Mouse (Mus musculus) embryonic stem cell, embryonic (primary cell): Measurements from ENCODE around the gene Tcirg1.

Source experiments
- CTCF ChIA-PET, 4 experiments: fragments of 300-600 bp in 2 of 4; fragments of 350-600 bp in 2 of 4; sonication (Branson Sonifier 250); formaldehyde crosslinking; loops; one replicate each; lab custom pipeline; 2022; ENCODE audit warnings: inconsistent platforms in 2 of 4; lab: Charles Lee
- POLR2A ChIA-PET, 4 experiments: fragments of 300-600 bp in 2 of 4; fragments of 350-600 bp in 2 of 4; sonication (Branson Sonifier 250); formaldehyde crosslinking; loops; one replicate each; lab custom pipeline; 2022; ENCODE audit warnings: antibody characterized with exemption in 4 of 4, inconsistent platforms in 1 of 4; lab: Charles Lee

The Tcirg1 gene

DNA sequence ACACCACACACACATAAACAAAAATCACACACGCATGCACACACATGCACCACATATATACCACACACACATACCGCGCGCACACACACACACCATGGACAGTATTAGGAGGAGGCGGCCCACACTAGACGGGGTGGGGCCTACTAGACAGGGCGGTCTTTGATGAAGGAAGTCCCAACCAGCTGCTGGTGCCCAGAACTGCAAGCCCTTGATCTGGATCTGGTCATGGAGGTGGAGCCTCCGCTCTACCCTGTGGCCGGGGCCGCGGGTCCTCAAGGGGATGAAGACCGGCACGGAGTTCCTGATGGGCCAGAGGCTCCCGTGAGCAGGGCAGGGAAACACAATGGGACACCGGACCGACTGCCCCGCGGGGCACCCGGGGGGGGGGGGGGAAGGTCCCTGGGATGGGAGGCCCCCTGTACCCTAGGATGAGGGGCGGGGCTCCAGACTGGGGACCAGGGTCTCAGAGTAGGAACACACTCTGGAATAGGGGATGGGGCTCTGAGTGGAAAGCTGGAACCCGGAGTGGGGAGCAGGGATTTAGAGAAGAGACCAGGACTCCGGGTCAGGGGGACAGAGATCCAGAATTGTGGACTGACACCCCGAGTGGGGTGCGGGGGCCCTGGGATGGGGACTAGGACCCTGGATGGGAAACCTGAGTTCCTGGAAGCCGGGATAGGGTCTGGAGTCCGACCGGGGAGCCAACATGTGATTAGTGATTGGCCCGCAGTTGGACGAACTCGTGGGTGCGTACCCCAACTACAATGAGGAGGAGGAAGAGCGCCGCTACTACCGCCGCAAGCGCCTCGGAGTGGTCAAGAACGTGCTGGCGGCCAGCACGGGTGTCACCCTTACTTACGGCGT, 28.3 kb upstream of the Tcirg1 start, which contains the start of gene Unc93b1:
Gene Unc93b1 (plus strand): TSS at position 155 of the 864 bp plus-strand sequence.
- ChIA-PET CTCF (interaction anchor here (0.6 to 2.3 kb wide), 19 partner anchors 8 to 812 kb away, joined by 3 to 13 read pairs (median 4); partner anchors contain the start of genes Gm49405 (in 1 of the 4), Gstp2 (in 1 of the 4), Ndufv1 (in 1 of the 4) and Nudt8 (in 1 of the 4)), POLR2A (interaction anchor here (0.5 to 3.0 kb wide), 24 partner anchors 8 to 556 kb away, joined by 3 to 21 read pairs (median 4); partner anchors contain the start of genes Gstp2 (in 2 of the 4), Ndufv1 (in 2 of the 4), Acy3 (in 1 of the 4) and Gstp1 (in 1 of the 4))

DNA sequence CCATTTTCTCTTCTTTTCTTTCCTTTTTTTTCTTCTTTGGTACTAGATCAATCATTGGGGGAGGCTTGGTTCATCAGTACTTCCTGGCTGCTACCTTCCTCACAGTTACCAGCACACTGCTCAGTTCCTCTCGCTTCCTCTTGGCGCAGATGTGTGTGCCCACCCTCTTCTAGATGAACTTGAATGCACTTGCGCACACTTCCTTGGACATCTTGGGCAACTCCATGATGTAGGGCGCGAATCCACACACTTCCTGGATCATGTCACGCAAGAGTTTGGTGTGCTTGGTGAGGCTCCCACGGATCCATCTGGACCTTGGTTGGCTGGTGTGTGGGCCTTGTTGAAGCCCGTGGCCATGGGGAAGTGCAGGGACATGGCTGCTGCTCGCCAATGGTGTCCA, 24.8 kb upstream of the Tcirg1 start:
- ChIA-PET POLR2A (interaction anchor here in 3 of 4 experiments (0.7 to 2.9 kb wide), 10 partner anchors 12 to 297 kb away, joined by 3 to 20 read pairs (median 4); partner anchors contain the start of genes Ndufv1 (in 2 of the 3), Acy3 (in 1 of the 3), Gstp2 (in 1 of the 3) and Ndufs8 (in 1 of the 3)), CTCF (interaction anchor here in 3 of 4 experiments (0.6 to 1.5 kb wide), 4 partner anchors 9 to 163 kb away, joined by 3 to 8 read pairs (median 4); partner anchors contain the start of gene Ndufv1 (in 1 of the 3))

DNA sequence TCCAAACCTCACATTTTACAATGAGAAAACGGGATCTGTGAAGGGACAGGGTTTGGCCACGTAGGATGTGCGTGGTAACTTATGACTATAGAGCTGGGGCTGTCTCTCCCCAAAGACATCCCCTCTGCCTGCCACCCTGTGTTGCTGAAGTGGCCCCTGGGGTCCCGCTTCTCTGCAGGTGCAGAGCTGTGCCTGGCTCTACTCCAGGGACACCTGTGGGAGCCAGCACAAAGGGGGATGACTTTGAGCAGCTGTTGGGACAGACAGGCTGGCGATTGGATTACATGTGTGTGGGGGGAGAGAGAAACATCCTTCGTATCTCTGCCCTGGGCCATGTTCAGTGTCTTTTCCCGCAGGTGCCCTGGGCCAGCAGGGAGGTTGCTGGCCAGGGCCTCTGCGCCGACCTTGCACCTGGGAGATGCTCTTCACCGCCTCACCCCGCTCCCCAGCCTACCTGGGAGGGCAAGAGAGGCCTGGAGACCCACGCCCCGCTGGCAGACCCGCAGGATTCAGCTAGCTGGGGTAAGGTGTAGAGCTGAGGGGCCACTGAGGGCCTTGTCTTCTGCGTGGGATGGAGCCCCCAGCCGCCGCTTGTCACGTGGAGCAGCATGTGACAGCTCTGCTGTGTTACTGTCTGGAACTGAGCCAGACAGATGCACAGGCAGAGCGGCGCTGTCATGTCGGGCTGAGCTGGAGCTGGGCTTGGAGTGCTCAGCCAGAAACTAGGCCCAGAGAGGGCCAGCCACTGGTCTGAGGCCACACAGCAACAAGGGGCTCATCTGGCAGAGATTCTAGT, 23.5 kb upstream of the Tcirg1 start:
- POLR2A ChIA-PET, result interaction anchor here in 3 of 4 experiments (0.7 to 2.9 kb wide), 34 partner anchors 10 to 396 kb away, joined by 3 to 20 read pairs (median 4); partner anchors contain the start of genes Gm49405 (in 2 of the 3), Ndufs8 (in 2 of the 3), Ndufv1 (in 2 of the 3) and Nudt8 (in 2 of the 3)
- CTCF ChIA-PET, result interaction anchor here in 3 of 4 experiments (0.8 to 3.6 kb wide), 12 partner anchors 12 to 167 kb away, joined by 3 to 8 read pairs (median 3); partner anchors contain the start of genes Ndufv1 (in 2 of the 3), Cdk2ap2 (in 1 of the 3) and Ndufs8 (in 1 of the 3)

DNA sequence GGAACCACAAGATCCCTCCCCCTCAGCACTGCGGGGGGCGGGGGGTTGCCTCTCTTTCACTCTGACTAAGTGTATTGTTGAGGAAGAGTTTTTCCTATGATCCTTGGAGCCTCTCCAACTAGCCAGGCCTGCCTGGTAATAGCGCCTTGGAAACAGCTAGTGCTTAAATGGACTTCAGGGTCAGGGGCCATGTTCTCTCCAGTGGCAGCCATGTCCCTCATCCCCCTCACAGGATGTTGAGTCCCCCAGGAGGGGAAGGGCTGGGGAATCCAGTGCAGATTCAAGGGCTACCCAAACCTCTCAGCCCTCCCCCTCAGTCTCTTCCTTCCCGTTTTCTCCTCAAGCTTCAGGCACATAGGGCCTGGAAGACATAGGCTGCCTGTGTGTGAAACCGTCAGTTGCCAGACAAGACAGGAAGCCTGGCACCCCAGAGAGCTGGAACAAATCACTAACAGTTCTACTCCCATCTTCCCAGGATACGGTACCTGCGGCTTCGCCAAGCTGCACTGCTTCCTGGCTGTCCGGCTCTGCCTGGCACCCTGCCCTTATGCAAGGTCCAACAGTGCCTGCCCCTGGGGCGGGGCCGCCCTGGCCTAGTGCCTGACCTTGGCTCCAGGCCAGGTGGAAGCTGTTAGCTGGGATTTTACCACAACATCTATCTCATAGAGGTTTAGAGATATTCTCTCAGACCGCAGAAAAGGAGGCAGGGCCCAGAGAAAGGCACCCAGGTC, 22.4 kb upstream of the Tcirg1 start, which contains the start of gene Aldh3b1:
Gene Aldh3b1 (minus strand): TSS at position 598 of the 731 bp plus-strand sequence.
- POLR2A ChIA-PET, result interaction anchor here (0.8 to 2.9 kb wide), 34 partner anchors 9 to 395 kb away, joined by 3 to 20 read pairs (median 4); partner anchors contain the start of genes Ndufs8 (in 4 of the 4), Cdk2ap2 (in 2 of the 4), Chka (in 2 of the 4) and Gm49405 (in 2 of the 4)
- CTCF ChIA-PET, result interaction anchor here (0.8 to 3.6 kb wide), 10 partner anchors 14 to 168 kb away, joined by 3 to 8 read pairs (median 3); partner anchors contain the start of genes Cdk2ap2 (in 1 of the 4) and Ndufs8 (in 1 of the 4)

DNA sequence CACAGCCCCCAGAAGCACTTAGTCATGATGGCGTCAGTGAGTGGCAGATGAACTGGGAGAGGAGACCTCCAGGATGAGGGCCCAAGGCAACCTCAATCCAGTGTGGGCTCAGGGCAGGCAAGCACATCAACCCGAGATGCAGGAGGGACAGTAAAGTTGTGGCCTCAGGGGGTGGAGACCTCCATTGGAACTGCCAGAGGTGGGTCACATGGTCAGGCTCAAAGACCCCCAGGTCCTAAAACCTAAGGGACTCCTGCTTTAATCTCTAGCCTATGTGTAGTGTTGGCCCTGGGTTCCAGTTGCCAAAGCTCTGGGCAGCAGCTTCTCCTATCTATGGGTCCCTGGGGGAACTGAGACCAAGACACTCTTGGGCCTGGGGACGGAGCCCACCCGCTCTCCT, 21.8 kb upstream of the Tcirg1 start:
- ChIA-PET POLR2A (interaction anchor here (0.8 to 2.9 kb wide), 18 partner anchors 12 to 168 kb away, joined by 3 to 20 read pairs (median 4); partner anchors contain the start of genes Ndufs8 (in 4 of the 4), Chka (in 2 of the 4), Gstp2 (in 2 of the 4) and Cdk2ap2 (in 1 of the 4)), CTCF (interaction anchor here in 3 of 4 experiments (0.7 to 3.6 kb wide), 6 partner anchors 17 to 259 kb away, joined by 3 to 8 read pairs (median 4); no protein-coding TSS in a partner anchor)

DNA sequence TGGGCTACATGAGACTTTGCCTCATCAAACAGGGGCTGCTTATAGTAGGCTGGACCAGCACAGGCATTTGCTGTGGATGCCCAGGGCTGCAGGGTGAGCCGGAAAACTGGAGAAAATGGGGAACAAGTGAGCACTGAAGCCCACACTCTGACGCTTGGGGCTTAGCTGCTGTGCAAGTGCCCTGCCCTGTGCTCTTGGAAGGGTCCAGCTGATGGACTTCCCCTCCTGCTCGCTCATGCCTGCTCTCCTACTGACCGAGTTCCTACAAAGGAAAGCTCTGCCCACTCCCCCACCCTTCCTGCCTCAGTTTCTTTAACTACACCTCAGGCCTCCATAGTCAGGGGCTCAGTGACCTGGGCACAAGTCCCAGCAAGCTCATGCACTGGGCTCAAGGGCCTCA, 21.1 kb upstream of the Tcirg1 start:
- ChIA-PET CTCF (interaction anchor here in 2 of 4 experiments (0.7 to 3.6 kb wide), 6 partner anchors 32 to 300 kb away, joined by 3 to 8 read pairs (median 3); no protein-coding TSS in a partner anchor), POLR2A (interaction anchor here in 3 of 4 experiments (0.9 to 1.9 kb wide), 5 partner anchors 10 to 886 kb away, joined by 3 to 7 read pairs (median 4); partner anchors contain the start of genes Cdk2ap2 (in 1 of the 3), Chka (in 1 of the 3) and Gstp2 (in 1 of the 3))

DNA sequence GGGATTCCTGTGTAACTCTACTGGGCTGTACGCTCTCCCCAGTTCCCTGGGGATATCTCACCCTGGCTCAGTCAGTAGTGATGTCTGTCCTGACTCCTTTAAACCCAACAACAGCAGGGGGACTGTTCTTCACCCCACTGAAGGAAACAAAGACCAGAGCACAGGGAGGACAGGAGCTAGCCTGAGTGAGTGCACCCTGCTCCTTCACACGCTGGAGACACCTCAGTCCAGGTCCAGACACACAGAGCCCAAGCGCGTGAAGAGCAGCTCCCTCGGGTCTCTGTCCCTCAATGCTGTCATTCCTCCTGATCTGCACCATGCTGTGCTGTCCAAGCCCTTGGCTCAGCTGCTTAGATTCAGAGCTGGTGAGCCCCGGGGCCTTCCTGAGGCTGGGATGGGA, 19.8 kb upstream of the Tcirg1 start:
- ChIA-PET CTCF (interaction anchor here in 1 of 4 experiments (3.6 kb wide), 1 partner anchor 54 kb away, joined by 8 read pairs; no protein-coding TSS in a partner anchor), POLR2A (interaction anchor here in 2 of 4 experiments (1.0 to 5.1 kb wide), 5 partner anchors 9 to 64 kb away, joined by 3 to 33 read pairs (median 5); partner anchors contain the start of gene Ndufs8 (in 2 of the 2))

DNA sequence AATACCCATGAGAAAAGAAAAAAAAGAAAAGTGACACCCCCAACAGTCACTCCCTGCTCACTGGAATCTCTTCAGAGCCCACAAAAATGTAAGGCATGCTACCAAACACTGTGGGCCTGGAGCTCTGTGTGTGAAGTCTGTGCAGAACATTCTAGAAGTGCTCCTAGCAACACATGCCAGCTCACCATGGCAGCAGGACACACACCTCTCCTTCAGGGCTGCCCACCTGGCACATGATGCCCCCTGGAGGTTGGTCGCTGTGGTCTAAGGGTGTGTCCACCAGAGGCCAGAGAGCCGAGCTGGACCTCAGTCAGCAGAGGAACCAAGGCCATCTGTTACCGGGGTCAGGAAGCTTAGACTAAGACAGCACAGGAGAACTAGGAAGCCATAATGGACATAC, 19.3 kb upstream of the Tcirg1 start:
- ChIA-PET CTCF (interaction anchor here in 1 of 4 experiments (0.7 kb wide), 1 partner anchor 21 kb away, joined by 3 read pairs; no protein-coding TSS in a partner anchor), POLR2A (interaction anchor here in 2 of 4 experiments (1.0 to 5.1 kb wide), 5 partner anchors 9 to 64 kb away, joined by 3 to 33 read pairs (median 5); partner anchors contain the start of genes Ndufs8 (in 2 of the 2) and Unc93b1 (in 1 of the 2))

DNA sequence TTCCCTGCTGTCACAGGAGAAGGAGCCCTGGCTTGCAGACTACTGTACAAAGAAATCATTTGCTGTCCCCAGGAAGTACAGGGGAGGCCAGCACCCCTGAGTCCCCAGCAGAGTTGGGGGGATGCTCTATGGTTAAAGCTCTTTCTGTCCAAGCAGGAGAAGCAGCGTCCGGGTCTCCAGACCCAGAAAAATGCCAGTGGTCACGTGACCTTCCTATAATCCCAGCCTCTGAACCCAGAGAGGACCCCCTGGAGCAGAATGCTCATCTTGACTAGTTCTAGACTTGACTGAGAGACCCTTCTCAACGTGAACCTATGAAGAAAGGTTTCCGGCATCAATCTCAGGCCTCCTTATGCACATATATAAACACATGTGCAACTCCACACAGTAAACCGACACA, 18.9 kb upstream of the Tcirg1 start:
- ChIA-PET POLR2A (interaction anchor here in 2 of 4 experiments (1.0 to 5.1 kb wide), 6 partner anchors 9 to 63 kb away, joined by 3 to 33 read pairs (median 5); partner anchors contain the start of genes Ndufs8 (in 2 of the 2) and Unc93b1 (in 1 of the 2)), CTCF (interaction anchor here in 2 of 4 experiments (0.7 to 1.0 kb wide), 2 partner anchors 21 to 256 kb away, joined by 3 to 5 read pairs; no protein-coding TSS in a partner anchor)

DNA sequence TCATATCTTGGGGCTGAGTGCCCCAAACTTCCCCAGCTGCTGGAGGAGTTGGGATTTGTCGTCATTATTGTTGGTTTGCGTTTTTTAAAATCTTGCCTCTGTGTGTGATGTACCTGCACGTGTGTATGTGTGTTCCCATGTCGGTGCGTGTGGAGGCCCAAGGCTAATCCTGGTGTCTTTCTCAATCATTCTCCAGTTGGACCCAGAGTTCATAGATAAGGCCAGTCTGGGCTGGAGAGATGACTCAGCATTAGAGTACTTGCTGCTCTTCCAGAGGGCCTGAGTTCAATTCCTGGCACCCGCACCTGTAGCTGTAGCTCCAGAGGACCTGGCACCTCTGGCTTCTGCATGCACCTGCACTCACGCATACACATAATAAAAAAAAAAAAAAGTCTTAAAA, 17.9 kb upstream of the Tcirg1 start:
- ChIA-PET POLR2A (interaction anchor here in 2 of 4 experiments (0.6 to 5.1 kb wide), 5 partner anchors 10 to 158 kb away, joined by 3 to 33 read pairs (median 5); partner anchors contain the start of genes Ndufs8 (in 2 of the 2), Kmt5b (in 1 of the 2) and Unc93b1 (in 1 of the 2)), CTCF (interaction anchor here in 1 of 4 experiments (1.0 kb wide), 1 partner anchor 255 kb away, joined by 5 read pairs; no protein-coding TSS in a partner anchor)

DNA sequence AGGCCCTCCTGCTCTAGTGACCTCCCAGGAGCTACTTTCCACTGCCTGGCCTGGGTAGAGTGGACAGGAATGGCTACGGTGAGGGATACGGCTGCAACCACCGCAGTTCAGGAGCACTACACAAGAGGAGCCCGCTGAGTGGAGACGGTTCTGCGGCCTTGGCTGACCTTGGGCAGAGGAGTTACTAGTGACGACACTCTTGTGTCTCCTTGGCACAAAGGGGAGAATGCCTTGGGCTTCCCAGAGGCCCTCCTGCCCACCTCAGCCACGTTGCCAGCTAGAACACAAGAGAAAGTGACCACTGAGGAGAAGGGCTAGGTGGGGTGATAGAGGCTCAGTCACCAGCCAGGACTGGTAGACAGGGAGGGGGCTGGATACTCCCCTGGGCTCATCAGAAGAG, 17.3 kb upstream of the Tcirg1 start:
- POLR2A ChIA-PET, result interaction anchor here in 3 of 4 experiments (0.6 to 5.1 kb wide), 17 partner anchors 8 to 245 kb away, joined by 3 to 33 read pairs (median 4); partner anchors contain the start of genes Ndufs8 (in 3 of the 3), Acy3 (in 1 of the 3), Kmt5b (in 1 of the 3) and Ndufv1 (in 1 of the 3)
- CTCF ChIA-PET, result interaction anchor here in 1 of 4 experiments (1.2 to 1.7 kb wide), 4 partner anchors 11 to 76 kb away, joined by 5 to 8 read pairs (median 6); partner anchors contain the start of genes Gm49405, Ndufs8 and Nudt8

DNA sequence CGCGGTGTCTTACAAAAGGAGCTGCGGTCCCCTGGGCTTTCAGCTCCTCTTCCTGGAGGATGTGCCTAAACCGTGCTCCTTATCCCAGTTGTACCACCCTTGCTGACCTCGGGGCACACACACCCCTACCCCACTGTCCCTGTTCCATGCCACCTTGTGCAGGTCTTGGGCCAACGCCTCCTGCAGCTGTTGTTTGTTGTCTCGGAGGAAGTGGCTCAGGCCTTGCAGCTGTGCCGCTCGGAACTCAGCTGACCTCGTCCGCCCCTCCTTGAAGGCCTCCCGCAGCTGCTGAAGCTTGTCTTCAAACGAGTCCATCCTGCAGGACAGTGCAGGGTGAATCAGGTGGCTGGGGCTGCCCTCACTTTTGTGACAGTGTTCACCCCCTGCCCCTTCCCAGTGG, 16.7 kb upstream of the Tcirg1 start:
- ChIA-PET CTCF (interaction anchor here (0.7 to 1.8 kb wide), 13 partner anchors 8 to 299 kb away, joined by 3 to 8 read pairs (median 4); partner anchors contain the start of genes Gm49405 (in 1 of the 4), Ndufs8 (in 1 of the 4) and Nudt8 (in 1 of the 4)), POLR2A (interaction anchor here in 3 of 4 experiments (0.6 to 5.1 kb wide), 29 partner anchors 9 to 344 kb away, joined by 3 to 33 read pairs (median 4); partner anchors contain the start of genes Ndufs8 (in 3 of the 3), Acy3 (in 1 of the 3), Cdk2ap2 (in 1 of the 3) and Ndufv1 (in 1 of the 3))

DNA sequence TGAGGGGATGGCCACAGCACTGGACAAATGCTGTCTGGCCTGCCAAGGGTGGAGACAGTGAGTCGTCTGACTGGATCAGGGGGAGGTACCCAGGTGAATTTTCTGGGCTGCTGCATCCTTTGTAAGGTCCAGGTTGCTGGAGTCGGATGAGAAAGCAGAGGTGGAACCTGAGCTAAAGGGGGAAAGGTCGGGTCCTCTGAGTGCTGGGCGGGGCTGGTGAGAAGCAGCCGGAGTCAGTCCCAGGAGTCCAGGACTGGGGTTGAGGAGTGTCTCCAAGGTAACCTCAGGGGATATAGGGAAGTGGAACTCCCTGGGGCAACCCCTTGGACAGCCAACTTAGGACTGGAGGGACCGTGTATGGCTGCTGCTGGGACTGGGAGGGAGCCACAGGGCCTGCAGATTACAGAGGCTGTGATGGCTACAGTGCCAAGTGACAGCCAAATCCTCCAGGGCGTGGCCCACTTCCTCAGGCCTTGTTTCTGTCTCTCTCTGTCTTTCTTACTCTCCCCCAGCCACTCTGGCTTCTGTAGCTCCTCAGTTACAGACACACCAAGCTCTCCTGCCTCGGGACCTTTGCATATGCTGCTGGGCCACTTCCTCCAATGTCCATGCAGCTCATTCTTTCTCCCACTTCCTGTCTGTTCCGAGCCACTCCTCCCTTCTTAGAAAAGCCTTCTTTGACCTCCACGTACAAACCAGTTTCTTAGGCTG, 15.9 kb upstream of the Tcirg1 start:
- ChIA-PET CTCF (interaction anchor here (0.5 to 1.8 kb wide), 21 partner anchors 9 to 383 kb away, joined by 3 to 8 read pairs (median 4); partner anchors contain the start of genes Gm49405 (in 1 of the 4), Grk2 (in 1 of the 4), Ndufs8 (in 1 of the 4) and Ndufv1 (in 1 of the 4)), POLR2A (interaction anchor here in 3 of 4 experiments (0.6 to 5.1 kb wide), 27 partner anchors 9 to 345 kb away, joined by 3 to 33 read pairs (median 4); partner anchors contain the start of genes Ndufs8 (in 3 of the 3), Acy3 (in 1 of the 3), Cdk2ap2 (in 1 of the 3) and Gstp2 (in 1 of the 3))

DNA sequence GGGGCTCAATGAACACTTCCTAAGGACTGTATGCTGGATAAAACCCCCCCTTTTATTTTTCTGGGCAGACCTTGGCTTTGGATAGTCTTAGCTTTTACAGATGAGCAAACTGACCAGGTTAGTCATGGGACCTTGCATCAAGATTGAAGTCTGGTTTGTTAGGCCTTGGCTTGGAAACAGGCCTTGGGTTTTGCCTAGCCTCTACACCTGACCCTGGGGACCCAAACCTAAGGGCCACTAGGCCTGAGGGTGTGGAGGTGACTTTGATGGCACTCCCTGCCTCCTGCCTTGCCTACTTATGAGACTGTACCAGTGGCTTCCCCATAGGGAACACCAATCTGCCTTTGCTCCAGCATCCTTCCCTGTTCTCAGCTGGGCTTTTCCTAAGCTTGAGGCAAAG, 13.0 kb upstream of the Tcirg1 start:
- POLR2A ChIA-PET, result interaction anchor here in 3 of 4 experiments (0.7 to 2.0 kb wide), 10 partner anchors 10 to 177 kb away, joined by 3 to 8 read pairs (median 3); partner anchors contain the start of genes Aldh3b1 (in 2 of the 3), Cdk2ap2 (in 1 of the 3) and Tcirg1 (in 1 of the 3)
- CTCF ChIA-PET, result interaction anchor here in 2 of 4 experiments (0.6 to 1.6 kb wide), 6 partner anchors 15 to 80 kb away, joined by 3 to 7 read pairs (median 3); partner anchors contain the start of genes Gm49405 (in 1 of the 2) and Nudt8 (in 1 of the 2)
